Mouse (Mus musculus) Patski (cell line): ENCODE measurements around the gene Fpr1. TPM values are rescaled to one million over a fixed set of nuclear protein-coding genes. Genes with fewer than 3 reads are reported as not detected.

ENCODE experiments used
- ATAC-seq: fragments of 100-300 bp; one replicate; pipeline ENCODE4 v1.8.0; 2021
- CTCF ChIA-PET: fragments of 350-600 bp; sonication (Branson Sonifier 250); formaldehyde crosslinking; loops from one replicate; lab custom pipeline; 2022; ENCODE audit warnings: inconsistent platforms; lab: Charles Lee
- POLR2A ChIA-PET: fragments of 350-600 bp; sonication (Branson Sonifier 250); formaldehyde crosslinking; loops from one replicate; lab custom pipeline; 2022; ENCODE audit warnings: antibody characterized with exemption, inconsistent platforms; lab: Charles Lee
- DNase-seq: peaks from one replicate; pipeline ENCODE4 v3.0.0-alpha.2; 2011; ENCODE audit warnings: low read depth, low spot score
- H3K27me3 ChIP-seq: fragments of 371-371 bp; one replicate; pipeline ENCODE4 v1.5.1; 2021
- CTCF ChIP-seq: fragments of 100-300 bp; IDR thresholded peaks from one replicate; pipeline ENCODE4 v1.5.1; 2021
- in situ Hi-C: fragments of 300-500 bp; cut with MboI; formaldehyde crosslinking; loops from 3 replicates; pipeline ENCODE4 v1.11.1; 2018; ENCODE audit warnings: low pct_unique_long_range_greater_than_20kb, mixed read lengths
- polyA plus RNA-seq: library from polyadenylated mRNA; unstranded; gene quantifications from one replicate; pipeline ENCODE4 v1.2.3, GENCODE M21; 2021

The Fpr1 gene
- polyA plus RNA-seq, 1 experiment from 2014 or later, result 0.22 TPM

DNA sequence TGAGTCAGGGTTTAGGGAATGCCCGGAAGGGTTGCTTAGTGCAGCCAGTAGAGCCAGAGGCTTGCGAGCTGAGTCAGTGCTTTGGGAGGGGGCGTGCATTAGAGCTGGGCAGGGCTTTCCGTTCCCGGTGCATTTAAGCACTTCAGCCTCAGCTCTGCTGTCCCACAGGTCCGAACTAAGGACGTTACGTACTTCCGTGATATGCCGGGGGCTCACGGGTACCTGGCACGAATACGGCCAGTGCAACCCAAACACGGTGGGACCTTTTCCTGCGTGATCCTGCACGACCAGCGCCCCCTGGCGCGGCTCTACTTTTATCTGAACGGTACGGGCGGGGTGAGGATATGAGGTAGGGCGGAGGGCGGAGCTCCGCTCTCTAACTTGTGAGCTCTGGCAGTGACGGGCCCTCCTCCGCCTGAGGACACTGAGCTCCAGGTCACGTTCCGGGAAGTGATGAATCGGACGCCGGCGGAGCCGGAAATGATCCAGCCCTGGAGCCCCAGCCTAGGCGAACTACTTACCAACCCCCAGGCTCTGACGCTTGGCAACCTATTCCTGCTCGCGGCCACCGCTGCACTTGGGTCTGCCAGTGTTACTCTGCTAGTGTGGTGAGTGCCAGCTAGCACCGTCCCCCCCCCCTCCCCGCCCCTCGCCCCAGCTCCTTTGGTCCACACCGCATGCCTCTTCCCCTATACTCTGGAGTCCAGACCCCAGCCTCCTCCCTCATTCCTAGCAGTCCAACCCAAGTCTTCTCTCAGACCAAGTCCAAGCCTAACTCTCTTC, 45.6 kb downstream of the Fpr1 start:
- peak; percentile 83 for DNase-seq
- no peaks in the 10 kb centered on the region for H3K27me3 ChIP-seq
- ATAC-seq, result peak; percentile 97
- in situ Hi-C loops, result loop anchor here (10.0 kb wide), 1 partner anchor 213 kb away; the partner anchor contains the start of gene Lnpep
- ChIA-PET CTCF (interaction anchor here (0.8 to 1.7 kb wide), 13 partner anchors 8 to 443 kb away, joined by 3 to 10 read pairs (median 5); partner anchors contain the start of gene Spaca6), POLR2A (interaction anchor here (1.0 to 3.8 kb wide), 3 partner anchors 10 to 51 kb away, joined by 3 to 32 read pairs (median 3); partner anchors contain the start of gene Spaca6)
- peak; percentile 94 for TF ChIP-seq CTCF

DNA sequence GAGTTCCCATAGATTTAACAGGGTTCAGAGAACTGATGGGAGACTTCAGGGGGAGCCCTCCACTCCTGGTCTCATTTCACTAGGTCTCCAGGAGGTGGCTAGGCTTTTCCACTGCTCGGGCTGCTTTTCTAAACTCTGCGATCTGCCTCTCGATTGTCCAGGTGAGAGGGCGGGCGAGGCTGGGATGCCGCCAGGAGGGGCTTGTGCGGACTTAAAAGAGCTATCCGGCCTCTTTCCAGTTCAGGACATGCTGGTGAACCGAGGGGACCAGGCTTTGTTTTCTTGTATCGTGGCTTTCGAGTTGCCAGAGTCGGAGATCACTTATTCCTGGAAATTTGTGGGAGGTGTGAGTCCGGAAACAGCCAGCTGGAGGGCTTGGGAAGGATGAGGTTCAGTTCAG, 46.3 kb downstream of the Fpr1 start:
- ChIA-PET POLR2A (interaction anchor here (1.0 to 3.8 kb wide), 2 partner anchors 10 to 51 kb away, joined by 3 to 32 read pairs; partner anchors contain the start of gene Spaca6), CTCF (interaction anchor here (0.8 to 1.7 kb wide), 11 partner anchors 9 to 442 kb away, joined by 3 to 10 read pairs (median 5); partner anchors contain the start of gene Spaca6)
- no peaks in the 10 kb centered on the region for H3K27me3 ChIP-seq
- in situ Hi-C loops, result loop anchor here (10.0 kb wide), 1 partner anchor 213 kb away; the partner anchor contains the start of gene Lnpep
- TF ChIP-seq CTCF, result no peak
- DNase-seq, result no peak
- peak; percentile 0 for ATAC-seq

DNA sequence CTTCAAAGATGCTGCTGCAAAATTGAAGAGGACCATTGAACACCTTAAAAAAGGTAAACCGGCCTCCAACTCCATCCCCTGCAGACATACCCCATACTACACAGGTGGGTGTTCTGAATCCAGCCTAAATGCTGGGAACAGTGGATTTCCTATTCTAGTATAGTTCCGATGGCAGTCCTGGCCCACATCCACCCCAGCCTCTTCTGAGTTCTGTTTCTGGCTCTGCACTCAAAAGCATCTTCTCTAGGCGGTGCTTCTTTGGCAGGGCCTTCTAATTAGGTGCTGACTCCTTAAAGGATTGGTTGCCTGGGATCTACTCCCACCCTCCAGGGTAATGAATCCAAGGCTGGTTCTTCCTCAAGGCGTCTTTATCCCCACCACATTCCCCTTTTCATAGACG, 47.6 kb downstream of the Fpr1 start:
- ChIA-PET POLR2A (interaction anchor here (0.6 kb wide), 1 partner anchor 9 kb away, joined by 3 read pairs; no protein-coding TSS in a partner anchor), CTCF (no interaction called here)
- in situ Hi-C loops, result loop anchor here (10.0 kb wide), 1 partner anchor 211 kb away; the partner anchor contains the start of gene Lnpep
- ATAC-seq (no peak), DNase-seq (no peak)
- no peaks in the 10 kb centered on the region for H3K27me3 ChIP-seq
- no peak for TF ChIP-seq CTCF

DNA sequence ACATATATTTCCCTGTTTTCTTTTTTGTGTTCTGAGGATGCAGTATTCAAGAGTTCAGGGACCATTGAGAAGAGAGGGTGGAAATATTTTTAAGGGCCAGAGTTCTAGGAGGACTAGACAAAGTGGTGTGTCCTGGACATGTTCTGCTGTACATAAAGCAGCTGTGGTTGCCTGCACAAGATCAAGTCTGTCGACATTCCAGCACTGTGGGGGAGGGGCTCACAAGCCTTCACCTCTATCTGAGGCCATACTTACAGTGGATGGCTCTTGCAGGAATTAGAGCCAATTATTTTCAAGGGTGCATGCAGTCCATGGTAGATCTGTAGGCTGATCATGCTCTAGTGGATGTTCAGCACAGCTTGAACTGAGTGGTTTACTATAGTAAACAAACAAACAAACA, 48.8 kb downstream of the Fpr1 start:
- no peak for TF ChIP-seq CTCF
- ATAC-seq, result no peak
- ChIA-PET CTCF (no interaction called here), POLR2A (no interaction called here)
- no peaks in the 10 kb centered on the region for H3K27me3 ChIP-seq
- in situ Hi-C loops, result loop anchor here (10.0 kb wide), 1 partner anchor 210 kb away; the partner anchor contains the start of gene Lnpep
- no peak for DNase-seq

DNA sequence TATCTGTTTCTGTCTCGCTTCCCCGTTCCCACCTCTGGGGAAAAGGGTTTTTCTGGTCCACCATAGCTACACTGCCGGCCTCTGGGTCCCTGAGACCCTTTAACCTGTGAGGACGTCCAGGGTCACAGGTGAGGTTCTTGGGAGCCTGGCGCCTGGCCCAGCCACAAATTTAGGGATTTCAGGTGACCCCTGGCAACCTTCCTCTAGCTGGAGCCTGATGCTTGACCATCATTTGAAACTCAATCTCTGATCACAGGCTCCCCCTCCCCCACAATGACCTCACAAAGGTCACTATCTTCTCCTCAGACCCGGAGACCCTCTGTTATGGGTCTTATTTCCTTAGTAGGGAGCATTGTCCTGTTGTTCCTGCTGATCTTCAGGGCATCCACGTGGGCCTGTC, 53.0 kb downstream of the Fpr1 start:
- H3K27me3 ChIP-seq, result no peaks in the 10 kb centered on the region
- ChIA-PET POLR2A (interaction anchor here (0.6 to 1.7 kb wide), 3 partner anchors 40 to 881 kb away, joined by 3 read pairs; no protein-coding TSS in a partner anchor), CTCF (interaction anchor here (1.0 to 1.9 kb wide), 2 partner anchors 64 kb away, joined by 4 to 6 read pairs; no protein-coding TSS in a partner anchor)
- ATAC-seq (no peak), DNase-seq (no peak)
- TF ChIP-seq CTCF, result no peak
- in situ Hi-C loops, result loop anchor here (10.0 kb wide), 1 partner anchor 206 kb away; the partner anchor contains the start of gene Lnpep

DNA sequence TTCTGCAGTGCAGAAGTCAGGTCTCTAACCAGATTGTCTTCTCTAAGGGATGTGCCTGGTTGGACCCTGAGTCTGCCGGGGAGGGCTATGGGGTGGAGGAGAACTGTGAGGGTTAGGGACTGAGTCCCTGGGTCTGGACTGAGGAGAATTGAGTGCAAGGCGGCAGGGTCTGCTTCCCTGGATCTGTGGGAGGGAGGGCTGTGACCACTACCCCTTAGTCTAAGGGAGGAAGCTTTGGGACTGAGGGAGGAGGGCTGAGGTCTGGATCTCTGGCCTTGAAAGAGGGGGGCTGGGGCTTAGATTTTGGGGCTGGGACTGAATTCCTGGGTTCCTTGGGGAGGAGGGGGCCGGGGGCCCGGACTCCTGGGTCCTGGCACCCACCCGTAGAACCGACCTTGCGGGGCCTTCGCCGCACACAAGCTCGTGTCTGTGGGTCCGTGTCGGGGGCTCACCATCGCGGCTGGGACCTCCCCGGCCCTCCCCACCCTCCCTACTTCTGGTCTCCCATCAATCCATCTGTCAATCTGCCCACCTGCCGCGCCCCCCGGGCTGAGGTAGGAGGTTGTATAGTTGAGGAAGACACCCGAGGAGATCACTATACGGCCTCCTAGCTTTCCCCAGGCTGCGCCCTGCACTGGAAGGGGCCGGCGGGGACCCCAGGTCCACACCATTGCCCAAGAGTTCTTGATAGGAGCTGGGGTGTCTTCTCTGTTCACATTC, 53.8 kb downstream of the Fpr1 start:
- ChIA-PET POLR2A (interaction anchor here (1.7 kb wide), 1 partner anchor 39 kb away, joined by 3 read pairs; no protein-coding TSS in a partner anchor), CTCF (interaction anchor here (1.9 kb wide), 1 partner anchor 64 kb away, joined by 6 read pairs; no protein-coding TSS in a partner anchor)
- ATAC-seq (no peak), DNase-seq (no peak)
- no peak for TF ChIP-seq CTCF
- no peaks in the 10 kb centered on the region for H3K27me3 ChIP-seq
- in situ Hi-C loops, result loop anchor here (10.0 kb wide), 1 partner anchor 205 kb away; the partner anchor contains the start of gene Lnpep

DNA sequence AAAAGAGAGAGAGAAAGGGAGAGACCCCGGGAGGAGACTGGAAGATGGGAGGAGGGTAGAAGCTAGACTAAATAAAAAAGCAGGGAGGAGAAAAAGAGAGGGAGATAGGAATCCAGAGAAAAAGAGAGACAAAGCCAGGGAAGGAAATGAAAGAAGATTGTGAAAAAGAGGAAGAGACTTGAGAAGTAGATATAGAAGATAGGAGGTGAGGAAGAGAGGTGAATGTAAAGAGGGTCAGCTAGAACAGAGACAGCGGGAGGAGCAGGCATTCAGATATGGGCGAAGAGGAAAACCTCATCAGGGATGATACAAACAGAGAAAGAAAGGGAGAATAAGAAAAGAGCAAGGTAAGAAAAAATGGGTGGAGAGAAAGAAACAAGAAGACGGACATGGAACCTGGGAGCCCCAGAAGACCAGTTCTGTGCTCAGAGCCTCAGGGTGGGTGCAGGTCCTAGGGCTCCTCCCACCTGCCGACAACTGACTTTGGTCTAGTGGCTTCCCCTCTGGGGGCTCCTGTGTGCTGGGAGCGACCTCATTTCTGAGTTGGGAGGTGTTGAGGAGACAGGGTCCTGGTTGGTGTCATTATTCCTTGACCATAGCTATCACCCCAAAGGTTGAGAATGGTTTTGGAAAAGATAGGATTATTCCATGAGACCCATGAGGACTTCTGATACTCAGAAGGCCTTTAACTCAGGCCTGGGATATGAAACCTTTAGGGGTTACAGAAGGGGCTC, 54.5 kb downstream of the Fpr1 start:
- ChIA-PET POLR2A (interaction anchor here (1.7 to 4.0 kb wide), 2 partner anchors 9 to 38 kb away, joined by 3 to 32 read pairs; no protein-coding TSS in a partner anchor), CTCF (interaction anchor here (0.9 to 1.9 kb wide), 4 partner anchors 9 to 63 kb away, joined by 3 to 6 read pairs (median 4); no protein-coding TSS in a partner anchor)
- H3K27me3 ChIP-seq, result no peaks in the 10 kb centered on the region
- no peak for DNase-seq
- TF ChIP-seq CTCF, result no peak
- ATAC-seq, result no peak
- in situ Hi-C loops, result no loop called here

DNA sequence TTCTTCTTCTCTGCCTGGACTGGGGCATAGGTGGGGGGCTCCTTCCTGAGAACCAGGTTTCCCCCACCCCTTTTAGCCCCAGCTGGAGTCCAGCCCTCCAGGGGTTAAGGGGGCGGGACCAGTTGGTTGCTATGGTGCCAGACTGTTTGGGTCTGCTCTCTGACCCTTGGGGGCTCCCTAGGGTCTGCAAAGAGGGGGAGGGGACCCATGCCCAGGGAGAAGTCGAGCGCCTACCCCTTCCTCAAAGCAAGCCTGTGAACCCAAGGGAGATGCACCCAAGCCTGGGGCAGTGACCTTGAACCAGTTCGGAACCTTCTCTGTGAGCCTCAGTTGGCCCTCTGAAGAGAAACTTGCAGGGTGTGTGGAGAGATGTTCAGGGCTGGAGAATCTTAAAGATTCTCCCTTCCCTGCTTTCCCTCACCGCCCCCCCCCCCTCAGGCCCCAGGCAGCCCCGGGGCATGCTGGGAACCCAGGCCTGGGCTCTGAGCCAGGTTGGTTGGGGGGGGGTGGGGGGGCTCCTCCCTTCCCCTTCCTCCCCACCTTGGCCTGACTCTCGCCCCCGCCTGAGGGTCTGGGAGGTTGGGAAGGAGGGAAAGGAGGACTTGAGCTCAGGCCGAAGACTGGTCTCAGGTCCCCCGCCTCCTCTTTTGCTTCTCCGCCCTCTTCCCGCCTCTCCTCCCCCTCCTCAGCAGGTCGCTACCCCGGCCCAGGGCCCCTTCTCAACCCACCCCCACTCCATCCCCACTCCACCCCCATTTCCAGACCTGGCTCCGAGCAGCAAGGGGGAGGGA, 55.4 kb downstream of the Fpr1 start:
- DNase-seq (no peak), ATAC-seq (peak; percentile 25)
- in situ Hi-C loops, result no loop called here
- POLR2A ChIA-PET, result interaction anchor here (4.0 kb wide), 1 partner anchor 10 kb away, joined by 32 read pairs; no protein-coding TSS in a partner anchor
- no peak for TF ChIP-seq CTCF
- CTCF ChIA-PET, result interaction anchor here (0.9 to 1.2 kb wide), 4 partner anchors 10 to 62 kb away, joined by 3 to 5 read pairs (median 3); no protein-coding TSS in a partner anchor
- no peaks in the 10 kb centered on the region for H3K27me3 ChIP-seq
